Mouse (Mus musculus) urinary bladder, postnatal 14 days (tissue): ENCODE measurements at regions not wholly inside any gene's neighbourhood (a gene's known extent, or its start where the extent isn't known, plus 50 kb on each side); places are given as distances from the start of the nearest gene placed in this dataset.

ENCODE experiments used
- DNase-seq: peaks from one replicate; pipeline ENCODE4 v3.0.0; 2021; ENCODE audit warnings: low spot score

DNA sequence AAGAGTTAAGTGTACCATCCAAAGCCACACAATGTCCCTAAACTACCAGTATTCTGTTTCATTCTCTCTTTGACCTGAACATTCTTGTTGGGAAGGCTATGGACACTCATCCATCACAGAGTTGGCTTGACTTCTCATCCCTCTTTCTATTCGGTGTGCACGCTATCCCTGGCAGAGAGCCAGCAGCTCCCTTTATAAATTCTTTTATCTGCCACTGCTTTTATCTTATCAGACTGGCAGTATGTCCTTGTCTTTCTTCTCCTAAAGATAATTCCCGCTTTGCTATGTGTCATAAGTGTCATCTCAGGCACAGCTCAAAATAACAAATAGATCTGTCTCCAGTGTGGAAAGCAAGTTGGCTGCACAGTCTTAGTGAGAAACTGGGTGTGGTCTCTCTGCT lies 106.6 kb upstream of the Lipc start:
- DNase-seq: no peak

- no peak for DNase-seq
Measured at GRCm38 (mm10) chr9:71056836-71057235, 104.8 kb upstream of the Lipc start.

DNA sequence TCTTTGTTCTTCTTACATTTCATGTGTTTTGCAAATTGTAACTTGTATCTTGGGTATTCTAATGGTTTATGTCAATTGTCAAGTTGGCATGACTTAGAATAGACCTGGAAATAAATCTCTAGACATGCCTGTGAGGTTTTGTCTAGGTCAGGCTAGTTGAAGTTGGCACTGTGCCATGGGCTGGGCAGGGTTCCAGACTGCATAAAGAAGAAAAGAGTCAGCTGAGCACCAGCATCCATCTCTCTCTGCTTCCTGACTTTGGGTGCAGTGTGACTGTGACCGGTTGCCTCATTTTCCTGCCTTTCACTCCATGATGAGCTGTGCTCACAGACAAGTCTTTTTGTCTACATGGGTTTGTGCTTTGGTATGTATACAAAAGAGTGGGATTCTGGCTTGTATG lies 91.9 kb upstream of the Lipc start:
- DNase-seq: peak; percentile 24

GRCm38 (mm10) chr9:71035286-71035685 lies 83.3 kb upstream of the Lipc start:
- DNase-seq: no peak

DNA sequence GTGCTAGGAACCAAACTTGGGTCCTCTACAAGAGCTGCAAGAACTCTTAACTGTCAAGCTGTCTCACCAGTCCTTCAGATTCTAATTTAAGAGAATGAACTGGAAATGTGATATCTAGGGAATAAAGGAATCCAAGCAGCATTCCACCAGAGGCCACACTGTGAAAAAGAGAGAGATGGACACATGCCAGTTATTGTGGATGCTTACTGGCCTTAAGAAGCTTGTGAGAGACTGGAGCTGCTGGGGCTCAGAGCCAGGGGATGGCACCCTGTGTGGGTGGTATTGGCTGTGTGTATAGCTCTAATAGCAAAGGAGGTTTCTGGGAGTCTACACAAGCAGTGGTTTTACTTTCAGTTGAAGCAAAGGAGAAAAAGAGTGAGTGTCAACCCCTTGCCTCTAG lies 80.1 kb upstream of the Lipc start:
- DNase-seq: no peak

DNA sequence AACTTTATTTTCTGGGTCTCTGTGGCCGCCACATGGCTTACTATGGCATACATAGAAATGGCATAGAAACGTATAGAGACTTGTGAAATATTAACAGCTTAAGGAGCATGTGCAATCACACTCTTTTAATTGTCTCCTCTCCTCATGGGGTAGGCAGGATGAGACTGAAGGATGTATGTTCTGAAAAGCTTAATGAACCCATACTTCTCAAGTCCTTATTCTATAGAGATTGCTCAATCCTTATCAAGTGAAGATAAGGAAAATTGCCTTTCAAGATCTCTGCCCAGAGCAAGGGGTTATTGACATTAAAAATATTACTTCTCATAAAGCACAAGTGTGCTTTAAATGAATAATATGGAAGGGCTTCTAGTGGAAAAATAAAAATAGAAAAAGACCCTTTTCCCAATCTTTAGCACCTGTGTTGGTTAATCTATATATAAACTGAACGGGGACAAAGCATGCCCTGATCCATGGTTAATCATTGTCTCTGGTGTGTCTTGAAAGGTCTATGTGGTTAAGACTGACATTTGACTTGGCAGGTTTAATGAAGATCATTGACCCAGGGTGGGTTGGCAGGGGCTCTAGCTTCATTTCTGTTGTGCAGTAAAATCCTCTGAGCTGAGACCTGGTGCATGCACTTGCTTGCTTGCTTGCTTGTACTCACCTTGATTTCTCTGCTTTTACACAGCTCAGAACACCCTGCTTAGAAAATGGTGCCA lies 78.3 kb upstream of the Lipc start:
- DNase-seq: no peak

DNA sequence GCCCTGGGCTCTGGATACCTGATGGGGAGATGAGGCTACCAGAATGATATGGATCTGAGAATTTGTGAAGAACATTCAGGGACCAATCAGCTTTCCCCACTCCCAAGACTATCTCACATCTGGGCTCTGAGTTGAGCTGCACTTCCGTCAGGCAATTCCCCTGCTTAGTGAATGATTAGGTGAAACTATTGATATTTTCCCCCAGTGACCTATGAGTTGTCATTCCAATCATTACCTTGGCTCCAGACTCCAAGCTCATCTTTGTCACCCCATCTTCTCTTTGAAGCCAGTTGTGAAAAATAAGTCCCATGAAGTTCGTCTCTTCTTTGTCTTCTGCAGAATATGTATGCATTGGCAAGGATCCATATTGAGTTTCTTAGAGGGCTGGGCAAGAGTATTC lies 76.1 kb upstream of the Lipc start:
- DNase-seq: no peak

DNA sequence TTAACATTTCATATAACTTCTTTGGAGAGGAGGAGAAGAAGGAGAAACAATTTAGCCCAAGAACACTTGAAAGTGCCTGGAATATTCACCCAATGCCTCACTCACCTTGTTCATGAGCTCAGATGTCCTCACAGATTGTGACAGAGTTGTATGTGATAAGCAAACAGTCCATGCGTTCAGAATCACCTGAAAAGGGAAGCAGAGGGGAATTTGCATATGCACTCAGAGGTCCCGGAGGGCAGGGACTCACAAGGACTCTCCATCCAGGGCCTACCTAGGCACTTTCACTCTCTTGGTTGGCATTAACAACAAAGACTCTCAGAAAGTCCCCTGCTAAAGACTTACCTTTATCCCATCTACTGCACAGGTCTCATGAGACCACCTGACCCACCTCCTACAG lies 75.6 kb upstream of the Lipc start:
- DNase-seq: no peak

GRCm38 (mm10) chr9:71025196-71025595 lies 73.2 kb upstream of the Lipc start:
- no peak for DNase-seq

DNA sequence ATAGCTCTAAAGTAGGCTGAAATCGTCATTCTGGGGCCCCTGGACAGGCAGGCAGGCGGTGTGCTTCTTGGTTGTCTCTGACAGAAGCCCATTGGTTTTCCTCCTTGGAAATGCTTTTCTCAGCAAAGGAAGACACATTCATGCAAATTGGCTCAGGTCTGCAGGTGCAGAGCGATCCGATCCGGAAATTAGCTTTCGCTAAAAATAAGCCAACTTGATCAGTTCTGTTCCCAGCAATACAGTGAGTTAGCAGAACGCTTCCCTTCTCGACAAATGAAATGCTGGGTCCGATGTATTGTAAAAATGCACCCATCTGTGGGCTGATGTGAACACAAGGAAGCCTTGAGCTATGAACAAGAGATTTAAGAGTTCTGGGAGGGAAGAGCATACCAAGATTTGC lies 66.2 kb upstream of the Lipc start:
- DNase-seq: no peak

DNA sequence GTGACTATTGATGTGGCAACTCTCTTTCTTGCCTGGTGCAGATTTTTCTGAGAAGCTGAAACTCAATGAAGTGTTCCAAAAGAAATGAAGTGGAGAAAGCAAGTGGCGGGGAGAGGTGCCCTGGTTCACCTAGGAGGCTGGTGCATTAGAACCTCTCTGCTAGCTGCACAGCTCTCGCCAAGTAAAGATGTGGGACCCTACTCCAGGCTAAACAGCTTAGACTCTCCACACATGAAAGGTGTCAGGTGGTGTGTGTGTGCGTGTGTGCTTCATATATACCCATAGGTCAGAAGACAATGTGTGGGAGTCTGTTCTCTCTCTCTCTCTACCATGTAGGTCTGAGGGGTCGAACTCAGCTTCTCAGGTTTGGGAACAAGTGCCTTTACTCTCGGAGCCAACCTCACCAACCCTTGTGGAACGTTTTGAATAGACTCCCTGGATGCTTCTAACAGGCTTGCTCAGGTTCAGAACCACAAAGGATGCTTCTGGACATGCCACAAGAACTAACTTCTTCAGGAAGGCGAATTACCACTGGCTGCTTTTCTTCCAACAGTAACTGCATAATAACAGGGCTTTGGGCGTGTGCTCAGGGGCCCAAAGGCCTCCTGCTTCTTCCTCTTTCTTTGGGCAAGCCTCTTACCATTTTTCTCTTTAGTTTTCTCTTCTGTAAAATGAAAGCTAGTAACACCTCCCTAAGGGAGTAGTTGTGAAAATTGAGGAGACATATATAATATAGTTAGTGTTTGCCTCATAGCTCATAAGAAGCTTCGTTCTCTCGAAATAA lies 65.6 kb upstream of the Lipc start:
- no peak for DNase-seq

DNA sequence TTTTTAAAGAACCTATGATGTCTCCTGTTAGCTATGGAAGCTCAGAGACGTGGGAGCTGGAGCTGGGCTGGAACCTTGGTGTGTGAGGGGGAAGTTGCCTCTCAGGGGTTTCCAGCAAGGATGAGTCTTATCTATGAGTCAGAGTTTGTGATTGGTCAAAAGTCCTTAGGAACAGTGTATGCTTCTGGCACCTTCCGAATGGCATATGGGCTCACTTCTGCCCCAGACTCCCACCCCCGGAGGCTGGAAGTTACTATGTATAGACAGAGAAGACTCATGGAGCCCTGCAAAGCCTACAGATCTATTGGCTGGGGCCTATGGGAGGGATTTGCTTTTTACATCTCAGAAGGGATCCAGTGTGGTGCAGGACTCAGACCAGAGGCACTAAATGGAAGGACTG lies 63.9 kb upstream of the Lipc start:
- DNase-seq: no peak

- DNase-seq: no peak
Measured at GRCm38 (mm10) chr9:71015400-71015799, 63.4 kb upstream of the Lipc start.

GRCm38 (mm10) chr9:71012399-71012798 lies 60.4 kb upstream of the Lipc start:
- DNase-seq: no peak

DNA sequence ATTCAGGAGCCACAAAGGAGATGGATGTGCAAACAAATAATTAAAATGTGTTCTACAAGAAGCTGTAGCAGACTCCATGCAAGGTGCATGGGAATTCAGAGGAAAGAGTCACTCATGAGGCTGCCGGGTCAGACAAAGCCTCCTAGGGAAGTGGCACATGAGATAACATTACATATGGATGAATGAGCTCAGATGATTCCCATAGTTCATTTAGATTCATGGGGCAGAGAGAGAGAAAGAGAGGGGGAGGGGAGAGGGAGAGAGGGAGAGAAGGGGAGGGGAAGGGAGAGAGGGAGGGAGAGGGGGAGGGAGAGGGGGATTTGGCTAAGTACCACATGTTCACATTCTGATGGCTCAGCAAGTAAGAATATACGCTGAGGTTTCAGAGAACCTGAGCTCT lies 52.6 kb upstream of the Lipc start:
- DNase-seq: no peak
